Mouse (Mus musculus) T-cell, adult 2 months (primary cell): ENCODE results near the gene Fkbp15.

Experiments used
- DNase-seq: peaks from one replicate; pipeline ENCODE4 v3.0.0; 2022; ENCODE audit warnings: low spot score

Fkbp15 gene

GRCm38 (mm10) chr4:62360088-62360804 is at the start of gene Fkbp15, which contains the start of gene Slc31a1:
TSS of gene Fkbp15 (minus strand) at chr4:62360548.
TSS of gene Slc31a1 (plus strand) at chr4:62360727.
- DNase-seq = peak; percentile 97

GRCm38 (mm10) chr4:62409615-62410014 is 49.3 kb upstream of the Fkbp15 start:
- no peak for DNase-seq

- peak; percentile 98 for DNase-seq
Observed at GRCm38 (mm10) chr4:62408601-62409282, 48.4 kb upstream of the Fkbp15 start, which contains the start of the genes Cdc26 and Prpf4. TSS of gene Cdc26 (minus strand) at chr4:62408642. TSS of gene Prpf4 (plus strand) at chr4:62408797.

- peak; percentile 62 for DNase-seq
Observed at GRCm38 (mm10) chr4:62407730-62408582, 47.6 kb upstream of the Fkbp15 start.

GRCm38 (mm10) chr4:62406133-62406532 is 45.8 kb upstream of the Fkbp15 start:
- DNase-seq = no peak

GRCm38 (mm10) chr4:62398956-62399355 is 38.6 kb upstream of the Fkbp15 start:
- DNase-seq = no peak

- no peak for DNase-seq
Observed at GRCm38 (mm10) chr4:62397616-62398365, 37.4 kb upstream of the Fkbp15 start.

GRCm38 (mm10) chr4:62395806-62396205 is 35.5 kb upstream of the Fkbp15 start:
- DNase-seq = no peak

- no peak for DNase-seq
Observed at GRCm38 (mm10) chr4:62393459-62393858, 33.1 kb upstream of the Fkbp15 start.

GRCm38 (mm10) chr4:62391892-62392291 is 31.5 kb upstream of the Fkbp15 start:
- DNase-seq = no peak

- DNase-seq = no peak
Observed at GRCm38 (mm10) chr4:62389592-62390512, 29.5 kb upstream of the Fkbp15 start.

GRCm38 (mm10) chr4:62385439-62385838 is 25.1 kb upstream of the Fkbp15 start:
- no peak for DNase-seq

- DNase-seq = no peak
Observed at GRCm38 (mm10) chr4:62384159-62384558, 23.8 kb upstream of the Fkbp15 start.

GRCm38 (mm10) chr4:62383752-62384151 is 23.4 kb upstream of the Fkbp15 start:
- no peak for DNase-seq

GRCm38 (mm10) chr4:62383207-62383606 is 22.9 kb upstream of the Fkbp15 start:
- no peak for DNase-seq

GRCm38 (mm10) chr4:62379724-62380381 is 19.5 kb upstream of the Fkbp15 start:
- DNase-seq = no peak

- no peak for DNase-seq
Observed at GRCm38 (mm10) chr4:62376123-62376522, 15.8 kb upstream of the Fkbp15 start.

- no peak for DNase-seq
Observed at GRCm38 (mm10) chr4:62374342-62374741, 14.0 kb upstream of the Fkbp15 start.

GRCm38 (mm10) chr4:62373668-62374067 is 13.3 kb upstream of the Fkbp15 start:
- DNase-seq = no peak
